Mouse (Mus musculus) layer of hippocampus, adult 9-10 months (tissue): ENCODE measurements around the gene Tmem211.

Source experiments
- DNase-seq: peaks from one replicate; pipeline ENCODE4 v3.0.0; 2022; ENCODE audit warnings: low spot score

Tmem211 gene

DNA sequence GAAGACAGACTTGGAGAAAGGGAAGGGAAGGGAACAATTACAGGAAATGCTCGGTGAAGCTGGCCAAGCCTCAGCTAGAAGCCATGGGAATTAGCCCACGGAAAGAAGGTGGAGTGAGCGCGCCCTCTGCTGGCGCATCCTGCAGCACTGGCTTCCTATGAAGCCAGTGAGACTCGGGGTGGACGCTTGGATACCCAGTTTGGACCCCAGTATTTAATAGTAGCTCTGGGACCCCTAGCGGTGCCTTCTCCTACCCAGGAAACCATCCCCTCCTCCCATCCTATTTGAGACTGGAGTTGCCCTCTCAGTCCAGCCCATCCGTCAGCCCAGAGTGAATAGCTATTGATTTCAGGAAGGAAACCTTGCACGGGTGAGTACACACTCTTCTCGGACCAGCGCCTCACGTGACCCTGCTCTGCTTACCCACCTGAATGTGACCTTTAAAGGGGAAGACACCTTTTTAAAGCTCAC, at the start of gene Tmem211:
TSS of gene Tmem211 (plus strand) at position 278 of the 471 bp plus-strand sequence.
- peak; percentile 57 for DNase-seq

GRCm38 (mm10) chr5:113179451-113179842, 47.3 kb upstream of the Tmem211 start:
- DNase-seq: no peak

- DNase-seq: peak; percentile 89
These were observed 46.6 kb upstream of the Tmem211 start for GRCm38 (mm10) chr5:113179843-113180682.

DNA sequence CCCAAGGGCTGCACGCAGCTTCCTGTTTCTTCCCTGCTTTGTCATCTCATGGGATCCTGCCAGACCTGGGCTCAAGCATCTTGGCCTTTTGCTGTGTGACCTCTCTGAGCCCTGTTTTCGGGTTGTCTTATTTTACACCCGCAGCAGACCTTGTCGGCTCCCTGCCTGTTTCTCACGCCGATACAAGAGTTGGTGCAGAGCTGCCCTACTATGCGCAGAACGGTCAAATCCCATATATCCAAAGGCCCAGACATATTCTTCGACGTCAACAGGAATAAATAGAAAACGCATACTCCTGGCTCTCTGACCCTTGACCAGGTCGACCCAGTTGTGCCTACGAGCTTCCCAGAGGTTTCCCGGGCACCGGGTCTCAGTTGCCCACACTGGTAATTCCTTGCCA, 46.0 kb upstream of the Tmem211 start:
- DNase-seq: no peak

DNA sequence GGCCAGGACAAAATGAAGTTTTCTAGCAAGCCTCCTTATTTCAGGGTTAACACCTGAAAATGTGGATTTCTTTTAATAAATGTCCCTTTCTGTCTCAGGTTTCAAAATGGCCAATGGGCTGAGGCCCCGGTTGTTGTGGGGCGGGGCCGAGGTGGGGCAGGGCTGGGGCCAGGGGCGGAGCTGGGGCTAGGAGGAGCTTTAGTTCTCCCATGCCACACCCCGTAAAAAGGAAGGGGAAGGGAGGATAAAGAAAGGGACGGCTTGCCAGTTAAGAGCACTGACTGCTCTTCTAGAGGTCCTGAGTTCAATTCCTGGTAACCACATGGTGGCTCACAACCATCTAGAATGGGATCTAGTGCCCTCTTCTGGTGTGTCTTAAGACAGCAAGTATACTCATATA, 45.3 kb upstream of the Tmem211 start:
- no peak for DNase-seq

GRCm38 (mm10) chr5:113190558-113190957, 36.2 kb upstream of the Tmem211 start:
- DNase-seq: no peak

GRCm38 (mm10) chr5:113191901-113192300, 34.8 kb upstream of the Tmem211 start:
- no peak for DNase-seq

DNA sequence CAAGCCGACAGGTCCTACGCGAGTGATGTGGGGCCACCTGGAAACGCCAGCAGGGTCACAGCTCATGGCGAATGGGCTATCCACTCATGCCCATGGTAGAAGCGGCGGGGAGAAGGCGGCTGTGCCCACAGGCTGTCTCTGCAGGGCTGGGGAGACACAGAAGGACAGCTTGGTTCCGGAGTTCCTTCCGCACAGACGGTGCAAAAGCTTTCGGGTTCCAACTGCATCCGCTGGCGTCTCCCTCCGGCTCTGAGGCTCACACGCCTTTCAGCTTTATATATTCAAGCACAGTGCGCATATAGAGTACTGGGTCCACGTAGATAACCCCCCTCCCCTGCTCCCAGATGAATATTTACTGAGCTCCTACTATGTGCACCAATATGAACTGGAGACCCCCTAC, 32.9 kb upstream of the Tmem211 start:
- no peak for DNase-seq

- no peak for DNase-seq
These were observed 31.3 kb upstream of the Tmem211 start for GRCm38 (mm10) chr5:113195451-113195850.

- DNase-seq: no peak
These were observed 30.8 kb upstream of the Tmem211 start for GRCm38 (mm10) chr5:113195907-113196306.

DNA sequence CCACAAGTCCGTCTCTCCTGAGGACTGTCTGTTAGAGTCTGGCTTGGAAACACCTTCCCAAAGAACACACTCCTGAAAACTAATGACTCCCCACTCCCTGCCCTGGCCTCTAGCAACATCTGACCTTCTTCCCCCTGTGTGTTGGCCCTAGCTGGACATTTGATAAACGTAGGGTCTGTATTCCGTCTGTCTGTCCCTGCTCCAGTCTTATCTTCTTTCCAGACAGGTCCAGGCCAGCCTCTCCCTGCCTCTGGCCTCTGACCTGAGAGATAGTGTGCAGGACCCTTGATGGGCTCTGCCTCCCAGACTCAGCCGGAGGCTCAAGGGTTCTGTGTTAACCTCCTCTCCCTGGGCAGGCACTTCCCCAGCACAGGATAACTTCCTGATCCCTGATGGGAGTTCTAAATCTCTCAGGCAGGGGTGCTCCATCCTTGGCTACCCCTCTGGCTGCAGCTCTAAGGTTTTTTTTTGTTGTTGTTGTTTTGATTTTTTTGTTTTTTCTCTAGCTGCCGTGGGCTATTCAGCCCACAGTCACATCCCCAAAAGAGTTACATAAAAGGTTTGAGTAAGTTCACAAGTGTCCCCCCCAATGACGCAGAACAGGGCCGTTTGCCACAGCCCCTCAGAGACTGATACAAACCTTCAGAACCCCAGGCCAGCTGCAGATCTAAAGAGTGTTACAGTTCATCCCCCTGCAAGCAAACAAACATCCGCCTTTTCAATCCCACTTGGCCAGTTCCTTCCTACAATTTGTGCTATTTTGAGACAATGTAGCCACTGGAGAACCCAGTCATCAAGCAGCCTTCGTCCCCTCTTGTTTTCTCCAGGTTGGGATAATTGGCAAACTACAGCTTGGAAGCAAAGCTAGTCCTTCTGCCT, 29.6 kb upstream of the Tmem211 start:
- DNase-seq: no peak

- no peak for DNase-seq
These were observed 27.5 kb upstream of the Tmem211 start for GRCm38 (mm10) chr5:113199126-113199771.

GRCm38 (mm10) chr5:113199772-113200134, 27.0 kb upstream of the Tmem211 start:
- DNase-seq: no peak

- no peak for DNase-seq
These were observed 22.5 kb upstream of the Tmem211 start for GRCm38 (mm10) chr5:113204193-113204592.

DNA sequence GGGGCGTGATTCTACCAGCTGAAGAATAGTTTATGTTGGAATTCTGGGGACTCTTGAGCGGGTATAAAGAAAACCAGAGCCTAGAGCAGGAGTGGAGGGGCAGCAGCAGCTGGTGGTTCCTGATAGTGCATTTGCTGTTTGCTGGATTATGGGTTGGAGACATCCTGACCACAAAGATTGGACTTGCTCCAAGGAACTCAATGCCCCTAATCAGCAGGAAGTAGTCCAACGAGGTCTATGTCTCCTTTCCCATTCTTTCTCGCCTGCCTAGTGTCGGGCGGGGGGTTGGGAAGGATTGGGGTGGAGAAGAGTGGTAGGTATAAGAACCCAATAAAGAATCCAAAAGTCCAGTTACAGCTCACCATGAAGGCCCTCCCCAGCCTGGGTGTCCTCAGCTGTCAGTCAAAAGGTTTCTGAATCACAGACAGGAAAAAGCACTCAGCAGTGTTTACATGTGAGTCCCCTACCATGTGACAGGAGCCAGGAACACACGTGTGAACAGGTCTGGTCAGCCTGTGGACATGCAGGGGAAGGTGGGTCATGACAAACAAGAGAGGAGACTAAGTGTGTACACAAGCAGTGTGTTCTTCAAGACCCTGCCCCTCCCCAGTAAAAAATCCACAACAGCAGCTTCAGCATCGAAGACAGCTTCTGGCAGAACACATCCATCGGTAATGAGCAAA, 19.9 kb upstream of the Tmem211 start:
- no peak for DNase-seq

- DNase-seq: no peak
These were observed 18.7 kb upstream of the Tmem211 start for GRCm38 (mm10) chr5:113208048-113208447.

GRCm38 (mm10) chr5:113208622-113209400, 17.9 kb upstream of the Tmem211 start:
- DNase-seq: no peak

DNA sequence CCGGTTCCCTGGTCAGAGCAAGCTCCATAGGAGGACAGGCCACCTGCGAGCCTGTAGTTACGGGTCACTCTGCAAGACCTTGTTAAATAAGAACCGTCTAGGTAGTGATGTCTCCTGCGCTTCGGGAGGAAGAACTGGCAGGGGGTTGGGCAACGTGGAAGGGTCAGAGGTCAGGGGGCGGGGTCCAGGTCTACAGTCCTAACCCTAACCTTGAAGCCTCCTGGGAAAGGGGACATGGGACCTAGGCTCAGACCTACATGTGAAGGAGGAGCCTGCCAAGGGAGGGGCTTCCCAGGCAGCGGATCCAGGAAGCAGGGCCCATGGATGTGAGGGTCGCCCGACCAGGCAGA, 17.3 kb upstream of the Tmem211 start:
- no peak for DNase-seq

DNA sequence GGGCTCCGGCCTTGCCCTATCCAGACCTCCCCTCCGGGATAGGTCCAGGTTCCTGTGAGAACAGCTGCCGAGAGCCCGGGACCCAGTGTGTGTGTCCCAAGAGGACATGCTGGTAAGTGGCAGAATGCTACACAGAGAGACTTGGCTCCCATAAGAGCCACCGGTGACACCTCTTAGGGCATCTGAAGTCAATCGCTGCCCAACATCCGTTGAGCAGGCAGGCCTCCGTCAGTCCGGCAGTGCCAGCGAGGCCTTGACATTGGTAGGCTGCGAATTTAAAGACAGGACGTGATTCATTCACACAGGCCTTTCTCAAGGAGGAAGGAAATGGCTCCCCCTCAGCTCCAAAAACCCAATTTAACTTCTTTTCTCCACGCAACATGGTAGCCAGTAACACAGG, 16.8 kb upstream of the Tmem211 start:
- no peak for DNase-seq

DNA sequence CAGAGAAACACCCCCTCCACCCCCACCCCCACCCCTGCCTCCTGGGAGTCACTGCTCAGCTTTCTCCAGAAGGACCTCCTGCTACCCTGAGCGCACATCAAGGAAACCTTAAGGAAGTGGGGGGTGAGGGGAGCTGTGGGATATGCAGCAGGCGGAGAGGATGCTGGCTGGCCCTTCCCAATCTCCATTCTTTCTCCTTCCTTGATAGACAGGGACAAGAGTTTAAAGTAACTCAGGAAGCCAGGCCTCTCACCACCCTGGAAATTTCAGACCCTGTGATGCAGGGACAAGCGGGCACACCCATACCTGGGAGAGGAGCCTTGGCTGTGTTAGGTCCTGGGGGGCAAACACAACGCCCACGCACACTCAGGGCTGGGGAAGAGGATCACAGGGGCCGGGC, 16.4 kb upstream of the Tmem211 start:
- DNase-seq: no peak

GRCm38 (mm10) chr5:113212156-113212835, 14.4 kb upstream of the Tmem211 start:
- no peak for DNase-seq
